Mouse (Mus musculus) ES-E14 (cell line): ENCODE measurements at regions not wholly inside any gene's neighbourhood (a gene's known extent, or its start where the extent isn't known, plus 50 kb on each side); places are given as distances from the start of the nearest gene placed in this dataset.

Experiments
- HCFC1 ChIP-seq: IDR thresholded peaks from 2 replicates; pipeline ENCODE4 v1.6.1; 2012; ENCODE audit warnings: low read length, inconsistent platforms, borderline replicate concordance; ENCODE audit not compliant: insufficient read depth
- ZC3H11A ChIP-seq: IDR thresholded peaks from 2 replicates; pipeline ENCODE4 v1.6.1; 2012; ENCODE audit warnings: low read depth, mild to moderate bottlenecking, inconsistent platforms, low read length, borderline replicate concordance
- ZNF384 ChIP-seq: IDR thresholded peaks from 2 replicates; pipeline ENCODE4 v1.6.1; 2012; ENCODE audit warnings: low read depth, low read length, inconsistent platforms

- no peak for TF ChIP-seq ZC3H11A
- TF ChIP-seq ZNF384, result no peak
- TF ChIP-seq HCFC1, result no peak
Observed at GRCm38 (mm10) chr13:35160767-35161166, 133.9 kb upstream of the Eci2 start.
